ENCODE assay signal across 22 mouse cellular contexts in the genomic region with DNA sequence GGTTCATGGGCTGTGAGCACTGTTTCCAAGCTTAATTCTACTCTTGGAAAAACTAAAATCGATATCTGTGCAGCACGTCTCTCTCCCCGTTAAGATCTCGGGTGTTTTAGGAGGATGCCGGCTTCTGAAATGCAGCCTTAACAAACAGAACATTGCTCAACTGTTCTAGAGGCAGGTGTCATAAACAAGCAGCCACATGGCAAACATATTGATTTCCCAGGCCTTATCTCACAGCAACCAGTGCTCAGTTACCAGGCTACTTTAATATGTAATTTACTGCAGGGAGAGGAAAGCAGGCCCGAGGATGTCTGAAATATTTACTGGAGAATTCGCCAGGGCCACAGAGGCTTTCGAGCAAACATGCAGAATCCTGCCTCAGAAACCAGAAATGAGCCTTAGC. TPM values are rescaled to one million over a fixed set of nuclear protein-coding genes. Genes with fewer than 3 reads are reported as not detected.
A peak's percentile ranks its signal among the peaks of the same experiment; 100 is the strongest.
DNase-seq lines count a peak whose midpoint lies in the region; ATAC-seq and TF ChIP-seq lines count a peak whose summit lies in the region.
"Had no signal": no experiment of that assay in that cellular context is flagged by ENCODE, and none has a peak within 500 bp of the region (broad histone marks: within the 10 kb centered on the region; RNA-seq: fewer than 3 reads in every experiment).

No protein-coding gene starts in this region.

- peak; percentile 99 for DNase-seq in liver, adult 2 months (ENCODE audit: extremely low read depth, low read depth, low spot score)
- no peak for DNase-seq in liver
- DNase-seq in brain, embryonic 14.5 days (ENCODE audit: low read depth) = peak; percentile 29
- no peak for DNase-seq in left cerebral cortex, postnatal 4 days
- DNase-seq in adrenal gland, adult (ENCODE audit: inconsistent age in 2 of 2, low spot score in 1 of 2) = no peak
- DNase-seq: adrenal gland, postnatal 25 days; cerebellum, adult 8-10 months; gastrocnemius, postnatal 36 days; heart, postnatal 14 days; lung, postnatal 14 days; thymus, adult 18-20 months had no signal

- intact Hi-C loops in left cerebral cortex, postnatal 4 days (cut with DNase I) = no loop called here

- TF ChIP-seq POLR2A in liver, adult 2 months (IDR thresholded peaks at IDR 0.05; ENCODE audit: extremely low read depth, insufficient read depth, low read length) = no peak
- no peak for TF ChIP-seq POLR2A in brain, embryonic 14.5 days (IDR thresholded peaks at IDR 0.05; ENCODE audit: borderline replicate concordance, extremely low read depth, insufficient read depth, insufficient read length, poor library complexity, severe bottlenecking)

- no peaks in the 10 kb centered on the region for H3K9me3 ChIP-seq in intestine, postnatal 0 days (ENCODE audit: control insufficient read depth)
- H3K9me3 ChIP-seq: embryonic facial prominence, embryonic 13.5 days; forebrain, embryonic 10.5 days; hindbrain, embryonic 15.5 days; kidney, embryonic 15.5 days; limb, embryonic 15.5 days; midbrain, embryonic 12.5 days had no signal

- H3K4me3 ChIP-seq in liver, adult 2 months (ENCODE audit: insufficient read depth, low read depth, low read length) = no peak overlapping the region
- H3K4me3 ChIP-seq in intestine, postnatal 0 days (ENCODE audit: low read depth, low read length) = no peak overlapping the region
- H3K4me3 ChIP-seq: embryonic facial prominence, embryonic 13.5 days; forebrain, embryonic 10.5 days; hindbrain, embryonic 15.5 days; kidney, embryonic 15.5 days; limb, embryonic 15.5 days; midbrain, embryonic 12.5 days had no signal

- TF ChIP-seq CTCF in liver, adult 2 months (IDR thresholded peaks at IDR 0.05; ENCODE audit: low read depth, low read length) = no peak
- TF ChIP-seq CTCF in brain, embryonic 14.5 days (IDR thresholded peaks at IDR 0.05; ENCODE audit: borderline replicate concordance, extremely low read depth, insufficient read depth, insufficient read length) = no peak
- TF ChIP-seq CTCF in intestine, postnatal 0 days (IDR thresholded peaks at IDR 0.05; ENCODE audit: low read depth) = no peak

- H3K36me3 ChIP-seq in liver, adult 2 months (ENCODE audit: control insufficient read depth, insufficient read depth, low read length) = no peaks in the 10 kb centered on the region
- no peaks in the 10 kb centered on the region for H3K36me3 ChIP-seq in intestine, postnatal 0 days (ENCODE audit: control insufficient read depth, insufficient read depth)
- H3K36me3 ChIP-seq: embryonic facial prominence, embryonic 13.5 days; hindbrain, embryonic 15.5 days; kidney, embryonic 15.5 days; limb, embryonic 15.5 days; midbrain, embryonic 12.5 days had no signal

- peak overlapping the region; percentile 96 for H3K27ac ChIP-seq in liver, adult 2 months (replicated peaks; ENCODE audit: insufficient read depth, low read depth, low read length)
- H3K27ac ChIP-seq in intestine, postnatal 0 days (ENCODE audit: low read depth, low read length) = no peak overlapping the region
- H3K27ac ChIP-seq: embryonic facial prominence, embryonic 13.5 days; forebrain, embryonic 10.5 days; hindbrain, embryonic 15.5 days; kidney, embryonic 15.5 days; limb, embryonic 15.5 days; midbrain, embryonic 12.5 days had no signal

- ATAC-seq in intestine, postnatal 0 days = peak; percentile 64; the same call in 1 of the 2 replicates
- ATAC-seq in megakaryocyte-erythroid progenitor cell, adult 5-6 weeks (replicated peaks; ENCODE audit: low FRiP score, low TSS enrichment, poor library complexity, severe bottlenecking) = 0 out of 2 replicates have a peak, but pooled peaks have one; percentile 49
- ATAC-seq: activated CD4-positive, CD25-positive, alpha-beta regulatory T cell, adult 4 months; Patski had no signal

- 25% methylated on average over 8 of the region's 8 CpGs for WGBS in liver, adult 2 months
- 34% methylated on average over 8 of the region's 8 CpGs for WGBS in intestine, postnatal 0 days

- H3K9ac ChIP-seq in liver, adult 2 months (ENCODE audit: low read depth, low read length) = peak overlapping the region; percentile 65
- no peak overlapping the region for H3K9ac ChIP-seq in intestine, postnatal 0 days (ENCODE audit: low read depth, low read length)
- H3K9ac ChIP-seq: embryonic facial prominence, embryonic 13.5 days; hindbrain, embryonic 15.5 days; kidney, embryonic 15.5 days; limb, embryonic 15.5 days; midbrain, embryonic 12.5 days had no signal

- H3K4me1 ChIP-seq in liver, adult 2 months (ENCODE audit: control insufficient read depth, insufficient read depth, low read length) = peaks cover 36% of the 10 kb centered on the region
- H3K4me1 ChIP-seq in intestine, postnatal 0 days (replicated peaks; ENCODE audit: control insufficient read depth, insufficient read depth, low read length) = no peaks in the 10 kb centered on the region
- H3K4me1 ChIP-seq: kidney, embryonic 15.5 days had no signal

- no peak overlapping the region for H3K4me2 ChIP-seq in intestine, postnatal 0 days (replicated peaks; ENCODE audit: low read depth)
- H3K4me2 ChIP-seq: embryonic facial prominence, embryonic 13.5 days; hindbrain, embryonic 15.5 days; kidney, embryonic 15.5 days; limb, embryonic 15.5 days; midbrain, embryonic 12.5 days had no signal

- no peaks in the 10 kb centered on the region for H3K27me3 ChIP-seq in liver, adult 2 months (ENCODE audit: control insufficient read depth, insufficient read depth, low read length)
- no peaks in the 10 kb centered on the region for H3K27me3 ChIP-seq in intestine, postnatal 0 days (replicated peaks; ENCODE audit: control insufficient read depth, insufficient read depth, low read length)
- H3K27me3 ChIP-seq: hindbrain, embryonic 15.5 days; midbrain, embryonic 12.5 days had no signal

- peaks cover 10% of the 10 kb centered on the region; the same call in 1 of the 2 replicates for H3K79me2 ChIP-seq in liver, adult 2 months (ENCODE audit: control insufficient read depth, insufficient read depth, low read length)

RNA-seq across cellular contexts. Expression of a gene that starts 35.4 kb away (rescaled TPM):
- total RNA-seq in liver, adult 2 months (2014; rRNA removed) = 19.3 and 24.2 TPM in 2 replicates
- polyA plus RNA-seq in liver, adult 2 months (2012; rRNA removed) = 5.3 and 7.2 TPM in 2 replicates
- 2.3 and 4.1 TPM in 2 replicates for polyA plus RNA-seq in brain, embryonic 14.5 days (2012; rRNA removed)
- 0.61 and 0.91 TPM in 2 replicates for polyA plus RNA-seq in intestine, postnatal 0 days (2015; fragmentation: Nextera tagmentation; extraction: Ambion mirVana)
- total RNA-seq in megakaryocyte-erythroid progenitor cell, adult 5-6 weeks (2014; fragmentation: Nextera tagmentation) = 3.4 and 4.0 TPM in 2 replicates
- 2.3 and 6.4 TPM in 2 replicates for total RNA-seq in megakaryocyte-erythroid progenitor cell, adult 5-6 weeks (2017)
- 10 to 100 TPM; 28.9 to 29.6 TPM for total RNA-seq in left cerebral cortex, postnatal 4 days (2021)
- polyA plus RNA-seq: activated CD4-positive, CD25-positive, alpha-beta regulatory T cell, adult 4 months; C2C12 had no signal

Comparison
In these comparisons a context has a peak if more than half of its experiments do, and no peak if none do; other contexts are left out.
1. DNase-seq: peak in liver, adult 2 months (single experiment) and brain, embryonic 14.5 days (single experiment); none in liver (single experiment), left cerebral cortex, postnatal 4 days (single experiment) and adrenal gland, adult (0 of 2).